In genomic region chr8:94967071-94967470, GRCm38 (mm10) we compare ENCODE assay signal across 10 mouse cellular contexts. TPM values are rescaled to one million over a fixed set of nuclear protein-coding genes. Genes with fewer than 3 reads are reported as not detected.
A peak's percentile ranks its signal among the peaks of the same experiment; 100 is the strongest.
DNase-seq lines count a peak whose midpoint lies in the region.
"Had no signal": no experiment of that assay in that cellular context is flagged by ENCODE, and none has a peak within 500 bp of the region (broad histone marks: within the 10 kb centered on the region; RNA-seq: fewer than 3 reads in every experiment).

No protein-coding gene starts in this region.

- H3K4me1 ChIP-seq in brown adipose tissue, adult 24 weeks (ENCODE audit: control insufficient read depth, insufficient read depth, insufficient read length, low read length): peaks cover 9% of the 10 kb centered on the region; the same call in 1 of the 2 replicates

- peak; percentile 82 for DNase-seq in 416B (ENCODE audit: low read depth)
- peak; percentile 53 to 77 for DNase-seq in kidney, postnatal 25 days
- DNase-seq in lung, postnatal 14 days: peak; percentile 26
- DNase-seq in urinary bladder, adult 18-20 months (ENCODE audit: low spot score in 2 of 2): no peak
- no peak for DNase-seq in cerebellum, postnatal 25 days
- DNase-seq in cerebellum, adult 11 months: no peak

- 0 out of 2 replicates have a peak overlapping the region, but pooled peaks have one; percentile 5 for H3K27ac ChIP-seq in brown adipose tissue, adult 24 weeks (replicated peaks; ENCODE audit: low read depth, low read length)
- H3K27ac ChIP-seq: heart, embryonic 13.5 days; hindbrain, embryonic 14.5 days had no signal

- no peak overlapping the region for H3K4me3 ChIP-seq in brown adipose tissue, adult 24 weeks (ENCODE audit: insufficient read depth, low read depth, low read length)
- H3K4me3 ChIP-seq: erythroblast, embryonic 14.5 days; heart, embryonic 13.5 days had no signal

RNA-seq across cellular contexts. Expression of gene Adgrg1, which starts 7.5 kb away (rescaled TPM):
- polyA plus RNA-seq in brown adipose tissue, adult 24 weeks (2012; ENCODE audit: insufficient read depth, insufficient read length, missing spikeins): 7.4 and 18.4 TPM in 2 replicates

RNA-seq across cellular contexts. Expression of gene Adgrg5, which starts 43.6 kb away (rescaled TPM):
- polyA plus RNA-seq in brown adipose tissue, adult 24 weeks (2012; ENCODE audit: insufficient read depth, insufficient read length, missing spikeins): not detected in 2 replicates
- polyA plus RNA-seq: erythroblast, embryonic 14.5 days had no signal

RNA-seq across cellular contexts. Expression of gene Ccdc102a, which starts 49.2 kb away (rescaled TPM):
- 1.2 and 1.5 TPM in 2 replicates for polyA plus RNA-seq in brown adipose tissue, adult 24 weeks (2012; ENCODE audit: insufficient read depth, insufficient read length, missing spikeins)

RNA-seq across cellular contexts. Expression of gene Adgrg3, which starts 50.4 kb away (rescaled TPM):
- polyA plus RNA-seq in brown adipose tissue, adult 24 weeks (2012; ENCODE audit: insufficient read depth, insufficient read length, missing spikeins): not detected in 2 replicates

Comparison
In these comparisons a context has a peak if more than half of its experiments do, and no peak if none do; other contexts are left out.
1. DNase-seq: peak in 416B (single experiment), kidney, postnatal 25 days (2 of 2) and lung, postnatal 14 days (single experiment); none in urinary bladder, adult 18-20 months (0 of 2), cerebellum, postnatal 25 days (0 of 2) and cerebellum, adult 11 months (single experiment).